Mouse (Mus musculus): ENCODE measurements around the gene Max. TPM values are rescaled to one million over a fixed set of nuclear protein-coding genes. Genes with fewer than 3 reads are reported as not detected.

The Max gene
- polyA plus RNA-seq, 1 experiment, result 151 TPM

DNA sequence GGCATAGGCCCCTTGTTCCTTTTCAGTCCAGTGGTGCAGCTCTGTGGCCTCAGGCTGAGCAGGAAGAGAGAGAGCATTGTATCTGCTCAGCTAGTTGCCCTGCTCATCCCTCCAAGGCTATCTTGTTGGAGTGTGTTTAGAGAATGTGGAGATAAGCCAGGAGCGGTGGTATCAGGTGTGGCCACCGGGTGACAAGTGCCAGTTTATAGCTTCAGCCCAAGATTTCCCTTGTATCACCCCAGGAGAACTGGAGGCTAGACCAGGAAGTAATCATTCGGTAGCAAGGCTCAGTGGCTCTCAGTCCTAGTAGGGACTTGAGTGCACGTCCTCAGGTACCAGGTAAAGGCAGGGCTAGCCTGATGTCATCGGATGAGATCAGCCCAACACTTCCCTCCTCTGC, 52.8 kb downstream of the Max start:
- Histone ChIP-seq H3K4me1 (ENCODE audit: control insufficient read depth, insufficient read depth, low read length) (no peaks in the 10 kb centered on the region), H3K27ac (ENCODE audit: control insufficient read depth, insufficient read depth, low read depth, low read length, poor library complexity) (peak overlapping the region; percentile 88), H3K4me3 (replicated peaks; ENCODE audit: control insufficient read depth, low read depth, low read length) (peak overlapping the region; percentile 83)
- WGBS, result 64% methylated on average over 5 of the region's 5 CpGs
- TF ChIP-seq POLR2A (IDR thresholded peaks at IDR 0.05; ENCODE audit: borderline replicate concordance, control insufficient read depth, low read depth, low read length), result no peak
- TF ChIP-seq CTCF (IDR thresholded peaks at IDR 0.05; ENCODE audit: control insufficient read depth, insufficient read depth, low read length), result no peak

DNA sequence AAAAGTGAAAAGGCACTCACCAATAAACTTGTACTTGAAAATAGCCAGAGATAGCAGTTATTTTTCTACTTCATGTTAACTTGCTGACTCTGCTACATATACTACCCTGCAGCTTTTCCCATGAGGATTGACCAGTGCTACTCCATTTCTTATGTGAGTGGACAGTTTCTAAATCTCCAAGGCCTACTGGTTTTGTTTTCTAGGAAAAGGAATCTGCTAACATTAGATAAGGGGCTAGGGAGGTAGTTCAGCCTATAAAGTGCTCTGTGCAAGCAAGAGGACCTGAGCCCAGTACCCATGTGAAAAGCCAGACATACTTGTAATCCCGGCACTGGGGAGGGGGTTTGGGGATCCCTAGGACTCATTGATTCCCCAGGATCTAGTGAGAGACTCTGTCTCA, 55.7 kb downstream of the Max start:
- Histone ChIP-seq H3K27ac (ENCODE audit: control insufficient read depth, insufficient read depth, low read depth, low read length, poor library complexity) (no peak overlapping the region), H3K4me3 (replicated peaks; ENCODE audit: control insufficient read depth, low read depth, low read length) (no peak overlapping the region), H3K4me1 (ENCODE audit: control insufficient read depth, insufficient read depth, low read length) (no peaks in the 10 kb centered on the region)
- 72% methylated on average over 1 of the region's 1 CpGs for WGBS
- TF ChIP-seq CTCF (IDR thresholded peaks at IDR 0.05; ENCODE audit: control insufficient read depth, insufficient read depth, low read length) (no peak), POLR2A (IDR thresholded peaks at IDR 0.05; ENCODE audit: borderline replicate concordance, control insufficient read depth, low read depth, low read length) (no peak)

DNA sequence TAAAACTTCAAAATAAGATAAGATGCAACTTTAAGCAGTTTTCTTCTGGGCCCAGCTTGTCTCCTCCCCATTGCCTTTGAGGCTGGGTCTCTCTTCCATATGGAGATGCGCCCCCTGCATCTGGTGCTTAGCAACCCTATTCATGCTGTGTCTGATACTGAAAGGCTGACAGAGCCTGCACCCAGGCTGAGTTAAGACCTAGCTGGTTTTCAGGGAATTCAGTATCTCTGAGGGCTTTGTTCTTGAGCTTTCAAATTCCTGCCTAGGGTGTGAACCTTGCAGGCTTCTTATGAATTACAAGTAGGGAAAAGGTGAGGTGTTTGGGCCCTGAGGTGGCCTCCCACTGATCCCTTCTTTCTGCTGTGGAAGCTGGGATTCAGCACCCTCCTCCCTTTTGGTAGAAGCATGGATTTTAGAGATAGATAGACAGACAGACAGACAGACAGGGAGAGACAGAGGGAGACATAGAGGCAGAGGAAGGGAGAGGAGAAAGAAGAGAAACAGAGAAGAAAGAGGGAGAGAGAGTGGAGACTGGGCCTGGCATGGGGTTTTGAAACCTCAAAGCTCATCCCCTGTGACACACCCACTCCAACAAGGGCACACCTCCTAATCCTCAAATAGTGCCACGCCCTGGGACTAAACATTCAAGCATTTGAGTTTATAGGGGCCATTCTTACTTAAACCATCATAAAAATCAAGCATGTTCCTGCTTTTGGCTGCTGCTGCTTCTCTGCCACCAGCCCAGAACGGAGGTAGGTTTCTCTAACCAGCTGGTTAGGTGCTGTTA, 60.3 kb downstream of the Max start:
- Histone ChIP-seq H3K4me1 (ENCODE audit: control insufficient read depth, insufficient read depth, low read length) (no peaks in the 10 kb centered on the region), H3K27ac (ENCODE audit: control insufficient read depth, insufficient read depth, low read depth, low read length, poor library complexity) (no peak overlapping the region), H3K4me3 (replicated peaks; ENCODE audit: control insufficient read depth, low read depth, low read length) (no peak overlapping the region)
- TF ChIP-seq CTCF (IDR thresholded peaks at IDR 0.05; ENCODE audit: control insufficient read depth, insufficient read depth, low read length) (no peak), POLR2A (IDR thresholded peaks at IDR 0.05; ENCODE audit: borderline replicate concordance, control insufficient read depth, low read depth, low read length) (no peak)
- 85% methylated on average over 3 of the region's 3 CpGs for WGBS

DNA sequence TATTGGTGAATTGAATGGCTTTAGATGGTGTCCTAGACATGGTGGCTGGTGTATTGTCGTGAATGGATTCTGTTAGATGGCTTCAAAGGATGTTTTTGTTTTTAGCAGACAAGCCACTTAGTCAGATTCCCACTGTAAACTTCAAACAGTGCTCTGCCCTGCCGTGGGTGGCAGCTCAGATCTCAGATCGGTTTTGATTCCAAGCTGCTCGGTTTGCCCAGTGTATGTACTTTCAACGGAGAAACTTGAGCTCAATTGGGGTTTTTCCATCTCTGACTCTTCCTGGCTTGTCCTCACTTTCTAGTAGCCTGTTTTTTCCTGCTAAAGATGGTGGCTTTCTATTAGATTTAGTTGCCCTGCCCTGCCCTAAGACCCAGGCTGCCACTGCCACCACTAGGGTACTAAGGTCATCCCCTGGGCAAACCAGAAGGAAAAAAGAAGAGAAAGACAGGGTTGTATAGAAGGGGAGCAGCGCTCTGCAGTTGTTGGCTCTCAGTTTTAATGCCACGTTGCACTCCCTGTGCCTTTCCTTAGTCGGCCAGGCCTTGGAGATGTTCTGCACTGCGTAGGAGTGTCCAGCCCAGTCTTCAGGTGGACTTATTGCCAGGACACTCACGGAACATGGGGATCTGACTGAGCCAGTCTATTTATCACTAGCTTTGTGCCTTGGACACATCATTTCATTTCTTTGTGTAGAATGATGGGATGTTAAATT, 62.6 kb downstream of the Max start:
- no peak overlapping the region for H3K27ac ChIP-seq (ENCODE audit: control insufficient read depth, insufficient read depth, low read depth, low read length, poor library complexity)
- 91% methylated on average over 10 of the region's 10 CpGs for WGBS
- H3K4me1 ChIP-seq (ENCODE audit: control insufficient read depth, insufficient read depth, low read length), result no peaks in the 10 kb centered on the region
- no peak for TF ChIP-seq CTCF (IDR thresholded peaks at IDR 0.05; ENCODE audit: control insufficient read depth, insufficient read depth, low read length)
- no peak for TF ChIP-seq POLR2A (IDR thresholded peaks at IDR 0.05; ENCODE audit: borderline replicate concordance, control insufficient read depth, low read depth, low read length)
- H3K4me3 ChIP-seq (replicated peaks; ENCODE audit: control insufficient read depth, low read depth, low read length), result no peak overlapping the region

DNA sequence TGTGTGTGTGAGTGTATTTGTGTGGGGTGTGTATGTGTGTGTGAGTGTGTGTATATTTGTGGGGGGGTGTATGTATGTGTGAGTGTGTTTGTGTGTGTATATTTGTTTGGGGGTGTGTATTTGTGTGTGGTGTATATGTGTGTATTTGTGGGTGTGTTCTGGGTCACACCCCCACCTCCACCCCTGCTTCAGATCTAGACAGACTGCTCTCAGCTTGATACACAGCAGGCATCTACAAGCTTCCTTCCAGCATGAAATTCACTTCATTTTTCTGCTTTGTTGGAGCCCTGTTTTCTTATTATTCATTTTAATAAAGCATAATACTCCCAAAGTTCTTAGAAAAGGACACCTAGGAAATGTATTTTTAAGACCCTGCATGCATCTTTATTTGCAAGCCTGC, 63.9 kb downstream of the Max start:
- Histone ChIP-seq H3K4me3 (replicated peaks; ENCODE audit: control insufficient read depth, low read depth, low read length) (no peak overlapping the region), H3K4me1 (ENCODE audit: control insufficient read depth, insufficient read depth, low read length) (peaks cover 3% of the 10 kb centered on the region; the same call in 1 of the 2 replicates)

DNA sequence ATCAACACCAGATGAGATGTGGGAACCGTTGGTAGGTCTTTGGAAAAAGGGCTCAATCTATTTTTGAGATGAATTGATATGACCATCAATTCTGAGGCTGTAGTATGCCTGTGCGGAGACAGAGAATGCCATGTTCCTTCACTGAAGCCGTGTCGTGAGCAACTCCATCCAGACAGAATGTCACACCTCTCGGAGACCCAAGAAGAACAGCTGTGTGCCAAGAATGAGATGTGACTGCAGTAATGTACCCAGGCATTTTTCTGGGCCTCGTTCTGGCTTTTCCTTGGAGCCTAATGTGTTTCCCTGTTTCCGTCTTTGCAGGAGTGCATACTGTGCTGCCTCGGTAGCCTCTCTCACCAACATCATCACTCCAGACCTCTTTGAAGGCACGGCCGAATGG, 65.0 kb downstream of the Max start:
- TF ChIP-seq POLR2A (IDR thresholded peaks at IDR 0.05; ENCODE audit: borderline replicate concordance, control insufficient read depth, low read depth, low read length), result no peak
- no peak for TF ChIP-seq CTCF (IDR thresholded peaks at IDR 0.05; ENCODE audit: control insufficient read depth, insufficient read depth, low read length)
- Histone ChIP-seq H3K27ac (ENCODE audit: control insufficient read depth, insufficient read depth, low read depth, low read length, poor library complexity) (no peak overlapping the region), H3K4me3 (replicated peaks; ENCODE audit: control insufficient read depth, low read depth, low read length) (no peak overlapping the region), H3K4me1 (ENCODE audit: control insufficient read depth, insufficient read depth, low read length) (peaks cover 5% of the 10 kb centered on the region)
- 92% methylated on average over 10 of the region's 10 CpGs for WGBS

More for the DNA sequence above, 63.9 kb downstream of the Max start:
- no peak overlapping the region for H3K27ac ChIP-seq (ENCODE audit: control insufficient read depth, insufficient read depth, low read depth, low read length, poor library complexity)
- TF ChIP-seq POLR2A (IDR thresholded peaks at IDR 0.05; ENCODE audit: borderline replicate concordance, control insufficient read depth, low read depth, low read length), result no peak
- TF ChIP-seq CTCF (IDR thresholded peaks at IDR 0.05; ENCODE audit: control insufficient read depth, insufficient read depth, low read length), result no peak

DNA sequence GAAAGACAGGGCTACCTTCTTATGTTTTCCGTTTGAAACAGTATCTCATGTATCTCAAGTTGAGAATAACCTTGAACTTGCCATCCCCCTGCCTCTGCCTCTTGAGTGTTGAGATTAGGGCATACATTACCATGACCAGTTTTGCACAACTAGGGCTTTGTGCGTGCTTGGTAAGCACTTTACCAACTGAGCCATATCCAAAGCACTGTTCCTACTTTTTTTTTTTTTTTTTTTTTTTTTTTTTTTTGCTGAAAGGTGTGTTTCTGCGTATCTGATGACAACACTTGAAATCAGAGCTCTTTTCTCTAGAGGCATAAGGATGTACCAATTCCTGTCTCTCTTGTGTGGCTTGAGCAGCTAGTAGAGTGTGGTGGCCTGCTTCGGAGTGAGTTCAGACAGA, 65.4 kb downstream of the Max start:
- H3K4me1 ChIP-seq (ENCODE audit: control insufficient read depth, insufficient read depth, low read length), result peaks cover 5% of the 10 kb centered on the region
- TF ChIP-seq POLR2A (IDR thresholded peaks at IDR 0.05; ENCODE audit: borderline replicate concordance, control insufficient read depth, low read depth, low read length), result no peak
- TF ChIP-seq CTCF (IDR thresholded peaks at IDR 0.05; ENCODE audit: control insufficient read depth, insufficient read depth, low read length), result no peak
- WGBS, result 91% methylated on average over 4 of the region's 4 CpGs
- no peak overlapping the region for H3K27ac ChIP-seq (ENCODE audit: control insufficient read depth, insufficient read depth, low read depth, low read length, poor library complexity)
- no peak overlapping the region for H3K4me3 ChIP-seq (replicated peaks; ENCODE audit: control insufficient read depth, low read depth, low read length)

DNA sequence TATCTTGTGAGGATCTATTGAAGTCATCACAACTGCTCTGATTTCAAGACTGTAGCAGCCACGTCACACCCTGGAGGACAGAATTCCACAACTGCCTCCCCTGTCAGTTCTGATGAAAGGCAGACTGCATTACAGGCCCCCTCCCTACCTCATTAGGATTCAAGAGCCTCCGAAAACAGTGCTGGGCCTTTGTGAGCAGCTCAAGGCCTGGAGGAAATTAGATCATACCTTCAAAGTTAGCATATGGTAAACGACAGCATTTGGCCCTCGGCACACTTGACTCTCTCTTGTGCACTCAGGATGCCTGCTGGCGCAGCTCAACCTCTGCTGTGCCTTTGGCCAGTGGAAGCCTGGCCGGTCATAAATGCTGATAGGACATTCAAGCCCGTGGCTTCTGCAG, 66.2 kb downstream of the Max start:
- Histone ChIP-seq H3K4me1 (ENCODE audit: control insufficient read depth, insufficient read depth, low read length) (peaks cover 5% of the 10 kb centered on the region), H3K27ac (ENCODE audit: control insufficient read depth, insufficient read depth, low read depth, low read length, poor library complexity) (no peak overlapping the region), H3K4me3 (replicated peaks; ENCODE audit: control insufficient read depth, low read depth, low read length) (no peak overlapping the region)
- no peak for TF ChIP-seq POLR2A (IDR thresholded peaks at IDR 0.05; ENCODE audit: borderline replicate concordance, control insufficient read depth, low read depth, low read length)
- no peak for TF ChIP-seq CTCF (IDR thresholded peaks at IDR 0.05; ENCODE audit: control insufficient read depth, insufficient read depth, low read length)
- WGBS, result 86% methylated on average over 7 of the region's 7 CpGs
